Mouse (Mus musculus) bone marrow macrophage, adult 2 months (primary cell): ENCODE measurements around the gene Khdc4.

Experiments used
- CTCF ChIP-seq: IDR thresholded peaks from 2 replicates; pipeline ENCODE4 v1.5.1; 2012; ENCODE audit warnings: low read depth, mild to moderate bottlenecking, low read length, moderate library complexity
- POLR2A ChIP-seq: IDR thresholded peaks from 2 replicates; pipeline ENCODE4 v1.6.1; 2012; ENCODE audit warnings: mild to moderate bottlenecking, low read depth, low read length, borderline replicate concordance

DNA sequence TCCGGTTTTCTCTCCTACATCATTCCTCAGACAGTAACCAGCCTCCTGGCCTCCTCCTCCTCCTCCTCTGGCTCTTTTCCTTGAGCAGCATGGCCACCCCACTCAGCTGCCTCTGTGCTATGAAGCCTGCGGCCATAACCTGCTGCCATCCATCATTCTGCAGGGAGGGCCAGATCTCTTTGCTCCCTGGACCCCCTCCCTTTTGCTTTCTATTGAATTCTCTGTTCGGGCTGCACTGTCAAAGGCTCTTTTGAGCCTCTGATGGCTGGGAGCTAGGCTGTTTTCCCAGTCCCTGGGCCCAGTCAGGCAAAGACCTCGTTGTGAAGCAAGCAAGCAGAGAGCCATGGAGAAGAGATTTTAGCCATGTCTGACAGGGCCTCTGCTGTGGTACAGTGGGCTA, 70.7 kb downstream of the Khdc4 start:
- TF ChIP-seq POLR2A = no peak
- TF ChIP-seq CTCF = no peak
